Mouse (Mus musculus) lung, postnatal 25 days (tissue): ENCODE data around the gene Kif17.

Experiments used
- DNase-seq: peaks from one replicate; pipeline ENCODE4 v3.0.0; 2022; ENCODE audit warnings: low spot score

The Kif17 gene

GRCm38 (mm10) chr4:138250088-138250960 is at the start of gene Kif17, which contains the start of gene Sh2d5:
TSS of gene Kif17 (plus strand) at chr4:138250435.
TSS of gene Sh2d5 (plus strand) at chr4:138250403.
- DNase-seq: peak; percentile 71

DNA sequence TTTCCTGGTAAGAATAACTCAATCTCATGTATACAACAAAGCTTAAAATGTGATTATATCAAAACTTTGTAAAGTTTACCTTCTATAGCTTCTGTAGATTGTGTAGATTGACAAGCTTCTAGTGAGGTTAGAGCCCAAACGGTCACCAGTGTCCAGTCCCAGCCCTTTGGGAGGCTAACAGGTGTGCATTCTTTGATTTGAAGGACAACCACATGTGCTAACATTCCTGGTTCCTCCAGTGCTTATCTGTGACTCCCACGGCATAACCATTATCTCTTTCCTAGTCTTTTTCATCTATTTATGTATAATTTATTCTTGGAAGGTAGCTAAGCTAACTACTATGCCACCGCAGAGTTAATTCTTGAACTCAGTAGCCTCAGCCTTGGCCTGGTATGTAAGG is 49.5 kb upstream of the Kif17 start:
- DNase-seq: no peak

GRCm38 (mm10) chr4:138201696-138202095 is 48.5 kb upstream of the Kif17 start:
- DNase-seq: no peak

DNA sequence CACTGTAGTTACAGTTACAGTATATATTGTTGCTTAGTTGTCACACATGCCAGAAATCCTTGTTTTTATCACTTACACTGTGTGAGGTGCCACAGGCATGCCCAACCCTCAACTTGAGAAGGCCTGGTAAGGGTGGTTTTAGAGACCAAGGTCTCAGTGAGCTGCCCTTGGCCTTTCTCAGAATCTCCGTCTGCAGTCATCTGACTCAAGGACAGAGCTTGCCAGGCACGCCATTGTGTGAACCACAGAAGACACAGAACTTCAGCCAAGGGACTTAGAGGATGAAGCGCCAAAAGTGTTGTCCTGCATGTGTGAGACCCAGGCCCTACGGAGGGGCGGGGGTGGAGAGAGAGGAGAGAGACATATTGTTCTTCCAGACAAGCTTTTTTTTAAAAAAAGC is 40.1 kb upstream of the Kif17 start:
- DNase-seq: no peak

DNA sequence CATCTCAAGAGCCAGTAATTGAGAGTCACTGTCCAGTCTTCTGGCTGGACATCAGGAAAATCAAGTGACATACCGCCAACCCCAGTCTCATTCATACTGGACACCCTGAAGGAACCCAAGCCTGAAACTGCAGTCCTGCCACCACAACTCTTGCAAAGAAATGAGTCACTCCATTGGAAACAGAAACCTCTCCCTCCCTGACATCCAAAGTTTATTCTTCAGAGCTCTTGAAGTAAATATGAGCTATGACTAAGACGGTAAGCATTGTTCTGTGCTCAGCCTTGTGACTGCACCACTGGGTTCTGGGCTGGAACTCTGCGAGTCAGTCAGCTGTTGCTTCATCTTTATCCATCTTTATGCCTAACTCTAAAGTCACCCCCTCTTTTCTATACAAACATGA is 36.4 kb upstream of the Kif17 start:
- peak; percentile 62 for DNase-seq

DNA sequence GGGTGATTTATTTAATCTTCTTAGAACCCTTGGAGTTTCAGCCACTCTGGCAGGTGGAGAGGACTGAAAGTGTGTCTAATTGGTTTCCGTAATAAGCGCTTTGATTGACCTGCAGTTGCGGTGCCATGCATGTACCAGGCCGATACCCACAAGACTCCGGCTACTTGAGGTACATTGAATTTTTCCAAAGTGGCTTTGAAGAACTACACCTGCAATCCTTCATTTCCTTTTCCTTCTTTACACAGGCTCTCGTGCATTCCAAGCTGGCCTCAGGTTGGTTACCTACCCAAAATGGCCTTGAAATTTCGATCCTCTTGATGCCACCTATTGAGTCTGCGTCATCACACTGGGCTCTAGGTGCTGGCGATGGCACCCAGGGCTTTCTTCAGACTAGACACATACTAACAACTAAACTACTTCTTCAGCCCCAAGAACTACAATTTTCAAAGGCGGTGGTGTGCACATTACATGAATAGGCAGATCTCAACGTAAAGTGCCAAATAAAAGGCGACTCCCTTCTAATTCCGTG is 34.5 kb upstream of the Kif17 start:
- peak; percentile 62 for DNase-seq

DNA sequence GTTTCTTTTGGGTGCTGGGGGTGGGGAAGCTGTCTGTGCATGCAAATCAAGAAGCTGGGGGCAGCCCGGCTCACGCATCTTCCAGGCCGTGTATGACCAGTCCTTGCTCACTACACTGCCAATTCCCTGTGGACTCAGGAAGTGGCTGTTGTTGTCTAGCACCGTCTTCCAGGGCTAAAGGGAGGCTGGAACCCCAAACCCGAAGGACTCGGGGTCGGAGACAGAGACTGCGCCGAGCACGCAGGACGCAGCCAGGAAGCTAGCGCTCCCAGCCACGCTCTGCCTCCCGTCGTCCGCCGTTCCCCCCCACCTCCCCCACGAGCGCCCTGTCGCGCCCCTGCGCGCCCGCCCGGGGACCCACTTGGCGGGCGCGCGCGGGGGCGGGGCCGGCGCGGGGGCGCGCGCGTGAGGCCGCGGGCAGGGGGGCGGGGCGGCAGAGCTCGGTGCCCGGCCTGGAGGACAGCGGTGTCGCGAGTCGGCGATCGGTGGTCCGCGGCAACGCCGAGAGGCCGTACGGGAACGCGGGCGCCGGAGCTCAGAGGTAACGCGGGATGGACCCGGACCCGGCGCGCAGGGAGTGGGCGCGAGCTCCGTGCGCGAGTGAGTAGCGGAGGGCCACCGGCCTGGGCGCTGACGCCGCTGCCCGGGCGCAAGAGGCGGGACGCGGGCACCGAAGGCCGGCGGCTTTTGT is 33.9 kb upstream of the Kif17 start, which contains the start of gene Hp1bp3:
Gene Hp1bp3 (plus strand): TSS at position 97 of the 691 bp plus-strand sequence.
- DNase-seq: peak; percentile 57

- DNase-seq: peak; percentile 98
These were observed 33.3 kb upstream of the Kif17 start for GRCm38 (mm10) chr4:138216891-138217392.

GRCm38 (mm10) chr4:138217441-138217840 is 32.8 kb upstream of the Kif17 start:
- DNase-seq: no peak

DNA sequence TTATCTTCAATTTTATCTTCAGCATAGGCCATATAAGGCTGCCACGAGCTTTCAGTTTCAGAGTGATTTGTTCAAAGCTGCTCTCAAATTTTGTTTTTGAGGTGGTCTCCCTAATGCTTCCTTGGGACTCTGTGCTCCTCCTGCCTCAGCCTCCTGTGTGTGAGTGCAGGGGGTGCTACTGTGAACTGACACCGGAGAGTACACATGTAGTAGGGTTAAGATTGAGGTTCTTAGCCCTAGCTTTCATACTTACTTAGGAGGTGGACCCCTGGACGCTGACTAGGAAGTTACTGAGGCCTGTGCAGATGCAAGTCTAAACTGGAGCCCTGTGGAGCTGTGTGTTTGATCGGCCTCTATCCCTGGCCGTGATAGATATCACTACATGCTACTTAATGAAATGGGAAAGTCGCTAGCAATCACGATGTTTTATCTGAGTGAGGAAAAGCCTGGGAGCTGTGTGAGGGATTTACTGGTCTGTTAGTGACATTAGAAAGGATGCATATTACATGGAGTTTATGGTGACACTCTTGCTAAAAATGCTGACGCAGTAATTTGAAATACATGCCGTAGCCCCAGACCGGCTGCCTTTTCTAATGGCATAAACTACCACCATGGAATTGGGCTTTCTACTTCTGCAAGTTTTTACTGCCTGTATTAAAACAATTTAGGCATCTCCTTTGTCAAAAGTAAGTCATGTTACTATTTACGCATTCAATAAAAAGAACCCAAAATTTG is 32.1 kb upstream of the Kif17 start:
- DNase-seq: no peak

- no peak for DNase-seq
These were observed 30.9 kb upstream of the Kif17 start for GRCm38 (mm10) chr4:138219331-138219730.

DNA sequence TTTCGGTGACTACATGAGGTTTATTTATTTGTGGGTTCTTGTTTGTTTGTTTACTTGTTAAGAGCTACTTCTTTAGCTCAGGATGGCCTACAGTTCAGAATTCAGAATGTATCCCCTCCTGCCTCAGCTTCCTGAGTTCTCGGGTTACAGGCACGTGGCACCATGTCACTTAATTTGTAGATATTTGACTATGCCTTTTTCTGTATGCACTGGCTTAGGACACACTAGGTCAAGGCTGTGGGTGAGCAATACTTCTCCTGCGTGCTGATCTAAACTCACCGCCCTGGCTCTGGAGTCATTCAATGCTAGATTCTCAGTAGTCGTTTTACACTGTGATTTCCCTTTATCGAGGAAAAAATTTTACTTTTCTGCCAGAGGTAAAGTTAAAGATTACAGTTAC is 29.5 kb upstream of the Kif17 start:
- DNase-seq: no peak

DNA sequence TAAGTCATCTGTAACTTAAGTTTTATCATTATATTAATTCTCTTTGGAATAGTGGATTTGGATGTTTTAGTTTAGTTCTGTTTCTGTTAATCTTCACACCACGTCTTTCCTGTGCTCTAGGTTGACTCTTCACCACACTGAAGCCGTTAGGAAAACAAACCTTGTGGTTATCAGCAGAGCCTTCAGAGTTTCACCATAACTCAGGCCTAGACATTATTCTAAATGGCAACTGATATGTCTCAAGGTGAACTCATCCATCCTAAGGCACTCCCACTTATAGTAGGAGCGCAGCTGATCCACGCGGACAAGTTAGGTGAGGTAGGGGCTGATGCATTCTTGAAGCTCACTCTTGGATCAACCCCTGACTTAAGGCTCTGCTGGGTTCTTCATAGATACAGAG is 28.8 kb upstream of the Kif17 start:
- DNase-seq: no peak

- no peak for DNase-seq
These were observed 27.8 kb upstream of the Kif17 start for GRCm38 (mm10) chr4:138222396-138222795.

DNA sequence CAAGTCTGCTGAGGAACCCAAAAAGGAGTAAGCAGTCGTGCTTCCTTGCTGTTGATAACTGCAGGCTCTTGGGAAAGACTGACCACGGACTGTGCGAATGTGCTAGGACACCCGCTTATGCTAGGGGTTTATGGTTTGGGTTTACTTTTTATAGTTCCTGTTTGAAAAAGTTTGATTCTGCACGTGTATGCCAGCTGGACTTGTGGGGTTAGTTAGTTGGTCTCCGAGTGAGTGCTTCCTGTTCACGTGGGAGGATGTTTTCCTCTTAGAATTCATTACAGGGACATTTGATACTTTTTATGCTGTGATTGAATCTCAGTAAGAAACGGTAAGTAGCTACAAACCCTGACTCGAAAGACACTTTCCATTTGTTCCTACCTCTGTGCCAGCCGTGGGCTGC is 26.6 kb upstream of the Kif17 start:
- no peak for DNase-seq

DNA sequence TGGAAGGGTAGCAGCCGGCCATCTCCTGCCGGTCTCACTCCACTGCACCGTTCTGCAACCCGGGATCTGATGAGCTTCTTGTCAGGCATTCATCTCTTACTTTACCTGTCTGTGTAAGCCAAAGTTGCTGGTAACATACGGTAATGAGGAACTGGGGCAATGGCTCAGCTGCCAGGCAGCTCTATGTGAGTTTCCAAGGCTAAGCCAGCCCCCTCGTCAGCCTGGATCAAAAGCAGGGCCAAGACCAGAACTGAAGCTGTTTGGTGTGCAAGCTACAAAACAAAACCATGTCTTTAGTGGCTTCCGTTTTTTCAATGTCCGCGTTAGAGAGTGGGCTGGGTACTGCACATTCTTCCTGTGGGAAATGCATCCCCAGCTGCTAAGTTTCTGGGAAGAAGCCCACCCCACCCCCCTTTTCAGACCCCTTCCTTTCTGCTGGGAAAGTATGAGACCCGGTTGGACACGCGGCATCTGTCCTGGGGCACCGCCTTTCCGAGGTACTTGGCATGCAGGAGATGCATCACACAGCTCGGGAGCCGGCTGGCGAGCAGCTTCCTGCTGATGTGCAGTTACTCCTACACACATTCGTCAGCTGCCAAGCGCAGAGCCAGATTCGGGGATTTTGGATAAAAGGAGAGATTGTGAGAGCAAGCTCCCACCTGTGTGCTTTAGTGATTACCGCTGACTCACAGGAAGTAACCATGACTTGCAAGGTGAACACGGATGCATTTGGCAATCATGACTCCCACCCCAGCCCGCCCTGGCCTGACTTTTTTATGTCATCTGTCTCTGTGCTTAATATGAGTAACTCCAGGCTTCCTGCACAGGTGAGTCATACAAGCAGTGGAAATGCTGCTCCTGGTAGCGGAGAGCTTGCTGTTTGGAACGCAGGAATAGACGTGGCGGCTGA is 3.2 kb upstream of the Kif17 start:
- DNase-seq: no peak

DNA sequence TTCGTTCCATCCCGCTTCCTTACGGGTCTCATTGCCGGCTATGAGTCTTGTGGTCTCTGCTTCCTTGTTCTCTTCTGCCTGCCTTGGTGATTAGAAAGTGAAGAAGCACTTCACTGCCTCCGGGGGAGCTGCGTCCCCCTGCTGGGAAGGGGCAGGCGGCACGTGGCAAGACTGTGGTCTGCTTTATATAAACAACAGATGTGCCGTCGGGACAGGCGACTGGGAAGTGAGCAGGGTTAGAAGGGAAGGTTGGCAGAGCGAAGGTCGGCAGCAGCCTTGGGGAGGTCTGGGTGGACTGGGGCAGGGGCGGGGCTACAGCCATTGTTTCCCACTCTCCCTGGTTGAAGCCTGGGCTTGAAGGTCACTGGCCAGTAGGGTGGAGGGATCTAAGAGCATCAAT is 1.6 kb downstream of the Kif17 start:
- no peak for DNase-seq

- no peak for DNase-seq
These were observed 2.0 kb downstream of the Kif17 start for GRCm38 (mm10) chr4:138252231-138252630.

- DNase-seq: no peak
These were observed 7.0 kb downstream of the Kif17 start for GRCm38 (mm10) chr4:138257116-138257687.

- no peak for DNase-seq
These were observed 8.4 kb downstream of the Kif17 start for GRCm38 (mm10) chr4:138258663-138259062.

DNA sequence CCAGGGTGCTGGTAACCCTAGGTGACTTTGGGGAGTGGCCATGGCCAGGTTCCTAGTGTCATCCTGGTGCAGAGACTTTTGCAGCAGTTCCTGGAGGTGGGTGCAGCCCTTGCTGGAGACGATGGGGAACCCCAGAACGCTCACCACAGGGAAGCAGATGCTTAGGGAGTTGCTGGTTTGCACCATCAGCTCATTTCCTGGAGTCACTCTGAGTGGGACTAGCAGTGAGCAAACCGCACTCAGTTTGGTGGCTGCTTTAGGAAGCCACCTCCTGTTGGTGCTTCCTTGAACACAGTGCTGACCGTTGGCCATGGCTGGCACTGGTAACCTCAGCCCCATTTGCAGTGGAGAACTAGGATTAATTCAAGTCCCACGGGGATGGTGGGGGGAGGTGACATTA is 9.2 kb downstream of the Kif17 start:
- DNase-seq: no peak
